Mouse (Mus musculus): ENCODE measurements around the gene Pam16.

Pam16 gene

DNA sequence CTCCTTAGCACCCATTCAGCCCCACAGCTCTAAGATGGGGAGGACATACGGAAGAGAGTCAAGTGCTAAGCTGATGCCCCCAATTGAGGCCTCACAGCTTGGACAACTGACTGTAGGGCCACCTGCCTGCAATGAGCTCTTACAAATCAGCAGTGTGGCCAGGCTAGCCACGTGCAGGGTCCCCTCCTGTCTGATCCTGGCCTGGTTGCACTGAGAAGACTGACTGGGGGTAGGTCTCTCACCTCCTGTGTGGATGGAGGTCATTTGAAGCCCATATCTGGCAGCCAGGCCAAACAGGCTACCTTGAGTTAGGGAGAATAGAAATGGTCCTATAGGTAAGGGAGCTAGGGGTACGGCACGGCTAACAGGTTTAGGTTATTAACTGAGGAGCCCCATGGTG lies 21.1 kb upstream of the Pam16 start:
- DNase-seq (ENCODE audit: low spot score): no peak

DNA sequence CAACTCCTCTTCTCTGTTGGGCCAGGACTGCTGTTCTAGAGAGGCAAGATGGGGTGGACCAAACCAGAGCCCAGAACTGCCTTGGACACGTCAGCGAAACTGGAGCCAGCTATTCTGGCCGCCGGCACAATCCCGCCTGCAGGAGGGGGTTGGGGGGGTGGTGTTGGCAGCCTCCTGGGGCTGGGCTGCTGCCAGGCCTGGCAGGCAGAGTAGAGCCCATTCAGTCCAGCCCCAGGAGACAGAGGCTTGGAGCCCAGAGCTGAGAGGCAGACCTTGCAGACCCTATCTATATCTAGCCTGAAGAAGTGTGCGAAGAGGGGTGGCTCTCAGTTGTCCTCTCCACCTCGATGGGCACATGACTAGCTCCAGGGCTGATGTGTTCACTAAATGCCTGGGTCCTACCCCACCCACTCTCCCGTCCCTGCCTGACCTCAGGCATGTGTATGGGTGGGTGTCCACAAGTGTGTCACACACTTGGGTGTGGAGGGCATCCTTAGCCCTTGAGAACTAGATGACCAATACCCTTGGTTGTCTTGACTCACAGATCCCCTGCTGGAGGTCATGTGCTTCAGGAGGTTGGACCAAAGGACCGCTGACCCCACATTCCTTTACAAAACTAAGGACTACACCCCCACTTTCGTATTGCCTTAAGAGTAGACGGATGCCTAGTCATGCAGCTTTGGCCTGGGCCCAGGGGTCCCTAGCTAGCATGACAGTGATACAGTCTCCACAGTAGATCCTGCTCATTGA lies 19.1 kb upstream of the Pam16 start:
- no peak for DNase-seq (ENCODE audit: low spot score)

DNA sequence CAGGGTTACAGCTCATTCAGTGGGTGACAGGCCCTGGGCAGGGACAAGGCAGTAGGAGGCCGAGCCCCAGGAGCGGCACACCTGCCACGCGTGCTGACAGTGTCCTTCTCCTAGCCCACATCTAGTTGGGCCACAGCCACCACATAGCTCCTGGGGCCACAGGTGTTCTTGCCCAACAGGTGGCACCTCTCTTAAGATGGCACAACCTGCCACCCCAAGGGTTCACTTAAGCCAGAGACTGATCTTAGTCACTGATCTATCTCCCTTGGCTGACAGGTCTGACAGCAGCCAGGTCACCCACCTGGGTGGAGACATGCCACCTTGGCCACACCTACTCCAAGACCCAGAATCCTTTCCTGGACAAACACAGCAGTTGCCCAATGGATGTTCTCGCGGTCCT lies 18.1 kb upstream of the Pam16 start:
- no peak for DNase-seq (ENCODE audit: low spot score)

DNA sequence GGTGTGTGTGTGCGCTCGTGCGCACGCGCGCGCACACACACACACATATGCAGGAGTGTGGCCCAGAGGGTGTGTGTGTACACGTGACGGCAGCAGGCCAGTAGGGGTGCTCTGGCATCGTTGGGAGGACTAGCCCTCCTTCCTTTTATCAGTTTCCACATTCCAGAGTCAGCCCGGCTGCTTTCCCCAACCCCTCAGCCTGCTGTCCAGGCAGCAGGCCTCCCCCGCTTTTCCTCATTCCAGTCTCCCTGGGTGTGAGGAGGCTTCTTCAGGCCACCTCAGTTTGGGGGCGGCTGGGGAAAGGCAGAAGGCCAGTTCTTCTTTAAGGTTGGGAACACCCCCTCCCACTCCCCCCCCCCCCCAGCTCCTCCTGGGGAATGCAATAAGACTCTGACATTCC lies 17.4 kb upstream of the Pam16 start:
- DNase-seq (ENCODE audit: low spot score): peak; percentile 81

DNA sequence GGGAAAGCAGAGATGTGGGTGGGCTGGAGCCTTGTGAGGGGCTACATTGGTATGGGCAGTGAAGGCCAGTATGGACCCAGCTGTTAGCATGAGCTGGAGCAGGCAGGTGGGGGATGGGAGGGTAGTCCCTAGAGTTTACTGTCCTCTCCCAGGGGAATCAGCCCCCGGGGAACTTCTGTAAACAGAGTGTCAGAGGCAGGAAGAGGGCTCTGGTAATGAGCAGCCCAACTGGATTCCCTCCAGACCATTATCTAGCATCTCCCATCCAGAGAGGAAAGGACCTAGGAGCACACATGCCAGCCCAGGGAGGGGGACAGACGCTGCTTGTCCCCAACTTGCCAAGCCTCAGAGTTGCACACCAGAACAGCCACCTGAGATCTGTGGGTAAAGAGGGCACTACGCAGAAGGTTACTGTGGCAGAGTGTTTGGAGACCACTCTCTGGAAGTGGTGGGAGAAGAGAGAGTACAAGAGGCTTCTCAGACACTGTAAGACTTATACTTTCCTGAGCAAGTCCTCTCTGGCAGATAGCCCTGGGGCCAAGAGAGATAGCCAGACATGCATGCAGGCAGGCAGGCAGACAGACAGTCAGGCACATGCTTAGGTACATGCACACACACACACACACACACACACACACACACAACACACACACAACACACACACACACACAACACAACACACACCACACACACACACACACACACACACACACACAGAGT lies 16.5 kb upstream of the Pam16 start:
- no peak for DNase-seq (ENCODE audit: low spot score)

DNA sequence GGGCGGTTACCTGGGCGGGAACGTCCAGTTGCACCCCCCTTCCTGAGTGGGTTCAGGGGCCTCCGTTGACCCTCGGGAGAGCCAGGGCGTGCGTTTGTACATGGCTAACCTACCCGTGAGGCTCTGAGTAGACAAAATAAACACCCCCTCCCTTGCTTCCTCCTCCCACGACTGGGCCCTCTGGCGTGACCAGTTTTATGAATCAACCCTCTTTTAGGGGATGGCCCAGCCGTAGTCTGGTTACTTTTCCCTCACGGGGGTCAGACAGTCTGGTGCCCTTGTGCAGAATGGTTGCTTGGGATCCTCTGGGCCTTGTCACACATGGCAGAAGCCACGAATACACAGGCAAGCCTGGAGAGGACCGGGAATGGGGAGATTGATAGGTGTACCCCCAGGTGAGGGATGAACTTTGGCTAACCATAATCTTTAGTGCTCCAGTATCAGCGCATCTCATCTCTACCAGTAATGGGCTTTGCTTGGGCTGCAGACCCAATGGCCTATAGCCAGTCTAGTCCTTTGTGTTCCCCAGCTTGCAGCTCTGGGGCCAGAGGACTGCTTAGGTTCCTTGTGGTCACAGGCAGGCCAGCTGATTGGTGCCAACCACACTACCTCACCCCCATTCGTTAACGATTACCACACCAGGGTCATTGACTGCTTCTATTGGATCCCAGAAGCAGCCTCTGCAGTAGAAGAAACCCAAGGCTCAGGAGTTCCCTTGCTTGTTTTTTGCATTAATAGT lies 15.6 kb upstream of the Pam16 start:
- peak; percentile 53 for DNase-seq (ENCODE audit: low spot score)

DNA sequence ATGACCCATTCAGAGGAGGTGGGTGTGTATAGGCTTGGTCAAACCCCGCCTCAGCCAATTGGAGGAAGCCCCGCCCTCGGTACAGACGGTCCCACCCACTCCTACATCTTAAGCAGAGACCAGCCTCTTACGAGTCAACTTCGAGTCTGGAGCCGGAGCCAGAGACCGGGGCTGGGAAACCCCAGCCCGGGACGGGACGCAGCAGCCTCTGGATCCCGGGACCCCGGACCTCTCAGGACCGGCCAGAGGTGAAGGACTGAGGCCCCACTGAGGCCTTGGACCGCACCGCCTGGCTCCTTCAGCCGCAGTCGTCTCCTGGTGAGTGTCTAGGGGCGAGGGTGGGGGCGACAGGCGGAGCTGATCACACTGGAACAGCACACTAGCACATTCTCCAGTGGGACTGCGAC lies 15.0 kb upstream of the Pam16 start, which contains the start of the genes Vasn and Dnaja3:
Gene Vasn, plus strand, starts transcription at position 111 of the 407 bp plus-strand sequence.
Gene Dnaja3, plus strand, starts transcription at position 159 of the 407 bp plus-strand sequence.
- DNase-seq (ENCODE audit: low spot score): peak; percentile 94

DNA sequence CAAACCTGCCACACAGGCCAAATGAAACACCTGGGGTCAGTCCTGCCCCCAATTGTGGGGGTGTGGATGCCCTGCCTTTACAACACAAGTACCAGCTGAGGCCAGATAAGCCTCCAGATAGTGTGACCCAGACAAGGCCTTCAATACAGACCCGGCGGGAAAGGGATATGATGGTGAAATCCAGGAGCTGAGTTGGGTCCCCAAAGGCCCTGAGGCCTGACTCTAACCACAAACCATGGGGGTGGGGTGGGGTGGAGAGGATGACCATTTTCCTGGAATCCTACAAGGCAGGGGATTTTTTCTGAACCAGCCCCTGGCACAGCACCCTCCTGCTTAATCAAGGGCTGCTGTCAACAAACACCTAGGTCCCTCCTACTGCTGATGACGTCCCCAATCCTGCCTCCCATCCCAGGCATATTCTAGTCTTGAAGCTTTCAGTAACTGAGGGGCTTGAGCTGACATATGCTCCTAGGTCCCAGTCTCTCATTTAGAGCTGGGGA lies 14.2 kb upstream of the Pam16 start:
- DNase-seq (ENCODE audit: low spot score): no peak

DNA sequence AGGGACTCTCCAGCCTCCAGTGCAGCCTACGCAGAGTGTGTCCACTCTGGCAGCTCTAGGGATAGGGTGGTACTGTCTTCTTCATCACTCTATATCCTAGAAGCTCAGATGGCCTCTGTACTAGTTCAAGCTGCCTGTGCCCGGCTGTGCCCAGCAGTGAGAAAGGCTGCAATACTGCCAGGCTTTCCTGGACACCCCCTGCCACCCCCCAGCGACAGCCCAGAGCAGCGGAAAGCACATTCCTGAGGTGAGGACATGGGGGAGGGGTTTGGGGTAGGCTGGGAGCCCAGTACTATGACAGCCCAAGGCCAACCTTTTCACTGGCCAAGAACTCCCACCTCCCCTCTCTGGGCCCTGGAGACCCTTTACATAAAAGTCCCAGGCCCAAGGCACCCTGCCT lies 11.0 kb upstream of the Pam16 start:
- DNase-seq (ENCODE audit: low spot score): no peak

DNA sequence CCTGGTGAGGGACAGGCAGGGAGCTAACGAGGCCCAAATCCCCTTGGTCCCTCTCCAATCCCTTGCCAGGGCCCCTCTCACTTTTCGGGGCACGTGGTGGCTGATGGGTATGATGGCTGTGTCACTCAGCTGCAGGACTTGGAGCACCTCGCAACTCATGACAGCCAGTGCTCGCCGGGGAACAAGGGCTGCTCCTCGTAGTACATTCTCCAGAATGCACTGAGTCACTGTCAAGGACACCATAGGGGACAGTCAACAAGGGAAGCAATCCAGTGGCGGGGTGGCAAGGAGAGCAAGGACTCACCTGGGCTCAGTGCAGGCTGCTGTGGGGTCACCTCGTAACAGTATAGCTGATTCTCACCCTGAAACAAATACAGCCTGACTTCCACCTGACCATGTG lies 9.9 kb upstream of the Pam16 start:
- no peak for DNase-seq (ENCODE audit: low spot score)

DNA sequence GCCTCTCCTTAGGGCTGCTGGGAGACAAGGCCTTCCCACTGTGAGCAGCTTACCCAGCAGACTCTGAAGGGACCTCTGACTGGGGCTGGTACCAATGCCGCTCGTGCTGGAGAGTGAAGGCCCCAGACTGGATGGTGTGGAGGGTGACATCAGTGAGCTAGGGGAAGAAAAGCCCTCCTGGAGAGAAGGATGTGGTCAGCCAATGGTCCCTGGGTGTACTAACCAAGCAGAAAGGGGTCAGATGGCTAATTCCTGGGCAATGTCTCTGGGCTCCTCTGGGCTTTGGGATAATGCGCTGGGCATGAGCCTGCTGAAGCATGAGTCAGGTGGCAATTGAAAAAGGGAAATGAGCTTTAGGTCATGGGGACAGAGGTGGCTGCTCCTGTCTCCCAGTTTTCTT lies 8.9 kb upstream of the Pam16 start:
- no peak for DNase-seq (ENCODE audit: low spot score)

DNA sequence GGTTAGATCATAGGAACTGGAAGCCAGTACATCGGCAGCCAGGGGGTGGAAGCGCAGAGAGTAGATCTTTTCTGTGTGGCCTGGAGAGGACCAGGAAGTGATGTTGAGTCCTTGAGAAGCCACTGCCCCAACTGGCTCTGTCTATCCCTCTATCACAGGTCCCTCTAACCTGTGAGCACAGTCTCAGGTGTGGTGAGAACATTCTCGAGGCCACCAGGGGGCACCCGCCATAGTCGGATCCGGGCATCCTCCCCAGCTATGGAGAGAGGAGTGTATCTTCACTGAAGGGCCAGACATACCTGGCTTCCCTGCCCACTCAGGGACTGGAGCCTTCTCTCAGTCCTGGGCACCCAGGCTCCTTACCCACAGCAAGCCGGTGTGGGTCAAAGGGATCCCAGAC lies 7.3 kb upstream of the Pam16 start:
- peak; percentile 56 for DNase-seq (ENCODE audit: low spot score)

DNA sequence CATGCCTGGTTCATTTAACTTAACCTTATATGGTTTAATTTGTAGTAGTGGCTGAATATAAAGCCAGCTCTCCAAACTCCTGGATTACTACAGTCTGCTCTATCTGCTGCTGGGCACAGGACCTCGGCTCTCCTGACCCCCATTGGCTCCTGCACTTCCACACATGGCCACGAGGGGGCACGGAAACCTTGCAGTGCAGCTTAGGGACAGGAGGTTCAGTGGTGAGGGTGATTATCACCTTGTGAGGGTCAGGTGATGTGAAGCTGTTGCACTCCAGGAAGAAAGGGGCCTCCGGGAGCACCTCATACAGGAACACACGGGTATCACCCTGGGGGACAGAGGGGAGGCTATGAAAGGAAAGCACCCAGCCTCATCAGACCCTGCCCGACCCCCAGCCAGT lies 5.2 kb upstream of the Pam16 start:
- peak; percentile 92 for DNase-seq (ENCODE audit: low spot score)

DNA sequence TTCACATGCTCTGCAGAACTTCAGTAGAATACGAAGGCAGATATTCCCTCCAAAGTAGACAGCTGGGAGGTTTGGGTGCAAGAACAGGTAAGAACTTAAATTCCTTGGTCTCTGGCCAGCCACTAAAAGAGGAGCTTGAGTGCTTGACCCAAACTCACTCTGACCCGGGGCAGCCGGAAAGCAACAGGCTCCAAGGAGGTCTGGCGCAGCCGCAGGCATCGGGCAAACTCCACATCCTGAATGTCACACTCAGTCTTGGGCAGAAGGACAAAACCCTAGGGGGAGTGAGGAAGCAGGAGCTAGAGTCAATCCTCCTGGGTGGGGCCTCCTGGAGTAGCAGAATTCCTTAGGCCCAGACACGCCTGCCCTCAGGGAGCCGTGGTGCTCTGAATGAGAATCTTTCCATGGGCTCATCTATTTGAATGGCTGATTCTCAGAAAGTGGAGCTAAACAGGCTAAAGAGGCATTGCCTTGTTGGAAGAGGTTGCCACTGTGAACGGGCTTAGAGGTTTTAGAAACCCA lies 4.2 kb upstream of the Pam16 start:
- DNase-seq (ENCODE audit: low spot score): no peak

DNA sequence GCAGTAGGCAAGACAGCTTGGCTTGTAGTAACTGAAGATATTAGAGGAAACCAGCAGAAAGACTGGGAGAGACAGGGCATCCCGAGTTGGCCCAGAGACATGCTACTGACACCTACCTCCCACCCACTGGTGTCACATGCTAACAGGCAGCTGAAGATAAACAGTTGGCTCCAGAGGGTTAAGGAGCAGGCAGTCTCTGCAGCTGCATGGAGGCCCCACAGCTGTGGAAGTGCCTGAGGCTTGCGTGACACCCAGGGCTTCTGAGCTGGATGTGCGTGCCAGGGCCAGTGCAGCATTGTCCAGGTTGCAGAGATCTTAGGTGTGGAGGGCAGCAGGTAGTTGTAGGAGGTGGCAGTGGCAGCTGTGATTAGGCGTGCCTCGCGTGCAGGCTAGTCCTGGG lies 2.3 kb upstream of the Pam16 start:
- DNase-seq (ENCODE audit: low spot score): no peak

DNA sequence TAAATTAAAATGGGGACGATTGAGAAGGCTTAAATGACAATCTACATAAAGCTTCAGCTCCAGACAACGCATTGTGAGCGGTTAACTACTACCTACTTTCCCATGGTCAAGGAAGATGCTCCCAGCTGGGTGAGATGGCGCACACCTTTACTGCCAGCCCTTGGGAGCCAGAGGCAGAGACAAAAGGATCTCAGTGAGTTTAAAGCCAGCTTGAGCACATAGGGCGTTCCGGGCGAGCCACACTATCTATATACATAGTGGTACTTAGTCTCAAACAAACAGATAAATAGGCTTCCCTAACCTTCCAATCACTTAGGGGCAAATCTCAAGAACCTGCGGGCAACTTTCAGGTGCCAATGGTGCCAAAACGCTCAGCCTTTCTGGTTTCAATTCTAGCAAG lies 714 bp downstream of the Pam16 start:
- no peak for DNase-seq (ENCODE audit: low spot score)

DNA sequence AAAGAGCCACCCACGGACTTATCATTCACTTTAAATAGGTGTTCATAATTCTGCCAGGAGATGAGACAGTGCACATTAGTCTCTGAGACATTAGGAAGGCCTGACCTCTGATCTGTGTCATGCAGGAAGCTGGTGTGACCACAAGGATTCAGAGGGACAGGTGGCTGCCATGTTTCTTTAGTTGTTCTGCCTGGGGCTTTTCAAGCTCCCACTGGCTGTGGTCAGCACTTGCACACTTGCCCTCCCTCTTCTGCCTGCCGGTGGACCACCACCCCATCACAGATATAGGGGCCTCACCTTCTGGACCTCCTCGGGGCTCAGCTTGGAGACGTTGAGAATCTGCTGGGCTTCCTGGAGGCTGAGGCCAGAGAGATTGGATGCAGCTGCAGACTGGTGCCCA lies 8.0 kb downstream of the Pam16 start:
- no peak for DNase-seq (ENCODE audit: low spot score)

DNA sequence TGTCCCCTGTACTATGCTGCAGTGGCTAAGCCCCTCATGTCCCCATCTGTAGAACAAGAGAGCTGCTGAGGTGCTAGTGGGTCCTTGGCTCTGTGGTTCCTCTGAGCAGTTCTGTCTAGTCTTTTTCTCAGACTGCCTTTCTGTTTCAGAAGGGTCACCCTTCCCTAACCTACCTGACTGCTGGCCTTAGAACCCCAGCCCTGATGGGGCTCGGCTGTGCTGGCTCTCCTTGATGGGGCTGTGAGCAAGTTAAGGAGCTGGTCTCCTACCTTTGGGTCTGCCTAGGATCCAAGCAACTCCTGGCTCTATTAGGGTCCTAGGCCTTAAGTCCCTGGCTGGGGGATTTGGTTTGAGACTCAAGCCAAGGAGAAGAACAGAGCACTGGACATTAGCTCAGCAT lies 9.5 kb downstream of the Pam16 start:
- no peak for DNase-seq (ENCODE audit: low spot score)

DNA sequence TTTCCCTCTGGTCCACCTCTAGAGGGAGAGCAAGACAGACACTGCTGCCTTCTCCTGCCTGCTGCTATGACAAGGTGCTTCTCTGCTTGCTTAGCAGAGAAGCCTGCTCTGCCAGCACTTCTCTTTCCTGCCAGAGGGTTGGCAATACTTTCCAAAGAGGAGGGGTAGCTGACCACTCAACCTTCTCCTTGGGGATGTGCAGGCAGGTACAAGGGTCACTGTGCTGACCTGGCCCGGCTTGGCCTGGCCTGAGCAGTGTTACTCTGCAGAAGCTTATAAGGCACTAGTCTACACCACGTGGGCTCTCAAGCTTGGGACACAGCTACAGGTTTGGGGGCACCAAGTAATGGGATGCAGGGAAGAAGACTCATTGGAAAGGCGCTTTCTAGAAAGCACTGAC lies 10.1 kb downstream of the Pam16 start:
- DNase-seq (ENCODE audit: low spot score): no peak

DNA sequence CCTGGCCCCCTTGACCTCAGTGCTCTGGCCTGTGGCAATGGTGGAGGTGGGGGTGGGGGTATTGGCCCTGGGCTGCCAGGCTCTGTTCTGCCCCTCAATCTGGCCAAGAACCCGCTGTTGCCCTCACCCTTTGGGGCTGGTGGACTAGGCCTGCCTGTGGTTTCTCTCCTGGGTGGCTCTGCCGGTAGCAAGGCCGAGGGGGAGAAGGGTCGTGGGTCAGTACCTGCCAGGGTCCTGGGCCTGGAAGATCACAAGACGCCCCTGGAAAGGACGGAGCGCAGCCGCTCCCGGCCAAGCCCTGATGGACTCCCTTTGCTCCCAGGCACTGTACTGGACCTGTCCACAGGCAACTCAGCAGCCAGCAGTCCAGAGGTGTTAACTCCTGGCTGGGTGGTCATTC lies 11.1 kb downstream of the Pam16 start:
- DNase-seq (ENCODE audit: low spot score): no peak

DNA sequence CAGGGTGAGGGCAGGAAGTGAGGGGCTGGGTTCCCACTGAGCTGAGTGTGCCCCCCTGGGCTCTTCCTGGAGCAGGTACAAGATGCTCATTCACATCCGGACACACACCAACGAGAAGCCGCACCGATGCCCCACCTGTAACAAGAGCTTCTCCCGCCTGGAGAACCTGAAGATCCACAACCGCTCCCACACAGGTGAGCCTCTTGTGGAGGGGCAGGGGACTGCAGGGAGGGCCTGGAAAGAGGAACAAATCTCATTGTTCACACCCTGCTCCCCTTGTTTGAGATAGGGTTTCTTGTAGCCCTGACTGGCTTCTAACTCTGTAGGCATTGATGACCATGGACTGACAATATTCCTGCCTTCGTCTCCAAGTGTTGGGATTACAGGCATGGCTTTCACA lies 13.1 kb downstream of the Pam16 start:
- DNase-seq (ENCODE audit: low spot score): no peak

DNA sequence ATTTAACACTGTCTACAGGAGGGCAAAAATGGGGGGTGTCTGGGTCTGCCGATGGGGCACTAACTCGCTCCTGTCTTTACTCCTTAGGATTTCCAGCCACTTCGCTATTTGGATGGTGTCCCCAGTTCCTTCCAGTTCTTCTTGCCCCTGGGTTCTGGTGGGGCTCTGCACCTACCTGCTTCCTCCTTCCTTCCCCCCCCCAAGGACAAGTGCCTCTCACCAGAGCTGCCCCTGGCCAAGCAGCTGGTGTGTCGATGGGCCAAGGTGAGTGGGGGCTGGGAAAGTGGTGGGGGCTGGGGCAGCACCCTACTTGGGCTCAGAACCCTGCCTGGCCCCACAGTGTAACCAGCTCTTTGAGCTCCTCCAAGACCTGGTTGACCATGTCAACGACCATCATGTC lies 13.6 kb downstream of the Pam16 start:
- no peak for DNase-seq (ENCODE audit: low spot score)
